Mouse (Mus musculus) liver, embryonic 14.5 days (tissue): Measurements from ENCODE around the gene Slc36a4. TPM values are rescaled to one million over a fixed set of nuclear protein-coding genes. Genes with fewer than 3 reads are reported as not detected.
A peak's percentile ranks its signal among the peaks of the same experiment; 100 is the strongest.

Experiments used
- ATAC-seq: fragments of 200-750 bp; cut with Nextera tagmentation; 2 replicates; pipeline ENCODE4 v1.8.0; 2017; ENCODE audit warnings: moderate number of reproducible peaks, mild to moderate bottlenecking, moderate library complexity; ENCODE audit not compliant: insufficient read depth
- DNase-seq, 3 experiments: peaks; one replicate each; pipeline ENCODE4 v3.0.0-alpha.2; 2012 to 2013; ENCODE audit warnings: low read depth in 3 of 3, low spot score in 3 of 3
- H3K27ac ChIP-seq: fragments of 300-500 bp; sonication (generic); 2 replicates; pipeline ENCODE4 v1.5.1; 2014; ENCODE audit warnings: moderate library complexity, mild to moderate bottlenecking, control low read depth, inconsistent platforms
- H3K27me3 ChIP-seq: fragments of 300-500 bp; sonication (generic); 2 replicates; pipeline ENCODE4 v1.6.1; 2014; ENCODE audit warnings: mild to moderate bottlenecking, low read length, moderate library complexity; ENCODE audit not compliant: control insufficient read depth, insufficient read depth
- H3K36me3 ChIP-seq: fragments of 300-500 bp; sonication (generic); replicated peaks from 2 replicates; pipeline ENCODE4 v1.6.1; 2014; ENCODE audit warnings: low read depth; ENCODE audit not compliant: control insufficient read depth, insufficient read depth
- H3K4me1 ChIP-seq, 2 experiments: fragments of 200-500 bp in 1 of 2; fragments of 300-500 bp in 1 of 2; sonication (generic) in 1 of 2; replicated peaks; 2 replicates each; pipeline ENCODE4 v1.6.1; 2012 to 2014; ENCODE audit warnings: antibody characterized with exemption in 1 of 2, inconsistent platforms in 1 of 2, low read length in 1 of 2; ENCODE audit not compliant: control insufficient read depth in 2 of 2, insufficient read depth in 2 of 2
- H3K4me2 ChIP-seq: fragments of 300-500 bp; sonication (generic); 2 replicates; pipeline ENCODE4 v1.6.1; 2014; ENCODE audit warnings: low read depth, mild to moderate bottlenecking, control low read depth, moderate library complexity
- H3K4me3 ChIP-seq, 2 experiments: fragments of 200-500 bp in 1 of 2; fragments of 300-500 bp in 1 of 2; sonication (generic) in 1 of 2; 2 replicates each; pipeline ENCODE4 v1.5.1; 2012 to 2014; ENCODE audit warnings: low read depth in 2 of 2, low read length in 2 of 2, mild to moderate bottlenecking in 2 of 2, control low read depth in 1 of 2, inconsistent platforms in 1 of 2, moderate library complexity in 1 of 2; ENCODE audit not compliant: insufficient read depth in 1 of 2
- H3K9ac ChIP-seq: fragments of 300-500 bp; sonication (generic); replicated peaks from 2 replicates; pipeline ENCODE4 v1.6.1; 2014; ENCODE audit warnings: mild to moderate bottlenecking, control low read depth, moderate library complexity
- H3K9me3 ChIP-seq: fragments of 300-500 bp; sonication (generic); 2 replicates; pipeline ENCODE4 v1.6.1; 2016; ENCODE audit warnings: low read length, mixed read lengths; ENCODE audit not compliant: control insufficient read depth
- CTCF ChIP-seq: IDR thresholded peaks from 2 replicates; pipeline ENCODE4 v1.5.1; 2016; ENCODE audit warnings: antibody characterized with exemption, low read depth, control low read depth
- EP300 ChIP-seq: IDR thresholded peaks from 2 replicates; pipeline ENCODE4 v1.6.1; 2016; ENCODE audit warnings: antibody characterized with exemption, low read depth
- WGBS: fragments of 180-500 bp; shearing (Covaris S2); extraction: QIAGEN DNeasy Blood & Tissue Kit; methylation state at CpG from one replicate; pipeline ENCODE4 v1.1.7; 2014; ENCODE audit not compliant: insufficient replicate concordance; 5-methylcytosine and 5-hydroxymethylcytosine counted together
- polyA plus RNA-seq, 2 experiments: library from polyadenylated mRNA; depleted of rRNA in 1 of 2; stranded (reverse) in 1 of 2; unstranded in 1 of 2; fragments of >200 nt; fragmentation: Nextera tagmentation in 1 of 2; extraction: Ambion mirVana in 1 of 2; gene quantifications; 2 replicates each; pipeline versions ENCODE4 v1.2.1 to v1.2.3; 2012 to 2014

Gene Slc36a4
- polyA plus RNA-seq, 2 experiments, result 0.66 to 1.8 TPM

DNA sequence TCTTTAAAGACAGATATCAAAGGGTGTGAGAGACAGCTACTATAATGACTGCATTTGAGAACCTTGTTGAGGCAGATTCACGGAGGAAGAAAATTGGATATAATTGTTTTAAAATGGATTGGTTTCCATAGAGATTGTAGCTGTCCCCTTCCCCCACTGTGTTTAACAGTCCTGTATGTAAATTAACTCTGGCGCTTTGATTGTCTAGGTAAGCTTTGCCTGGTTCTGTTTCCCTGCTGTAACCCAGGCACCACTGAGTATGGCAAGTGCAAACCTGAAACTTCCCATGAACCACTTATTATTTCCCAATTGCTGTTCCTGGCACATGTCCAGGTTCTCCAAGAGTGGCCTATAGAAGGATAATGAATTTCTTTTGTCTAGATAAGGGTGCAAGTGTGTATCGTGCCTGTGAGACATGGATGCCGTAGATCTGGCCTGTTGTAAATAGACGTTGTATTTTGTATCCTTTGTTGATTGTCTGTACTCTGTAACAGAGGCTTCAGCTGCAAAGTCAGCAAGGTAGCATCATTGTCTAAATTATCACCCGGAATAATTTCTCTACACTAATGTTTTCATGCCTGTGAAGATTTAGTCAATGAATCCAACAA is 11.8 kb downstream of the Slc36a4 start:
- Histone ChIP-seq H3K36me3 (no peaks in the 10 kb centered on the region), H3K4me1 (no peaks in the 10 kb centered on the region), H3K4me2 (no peak overlapping the region), H3K4me3 (no peak overlapping the region), H3K9ac (no peak overlapping the region), H3K9me3 (no peaks in the 10 kb centered on the region), H3K27me3 (no peaks in the 10 kb centered on the region), H3K27ac (no peak overlapping the region)
- TF ChIP-seq EP300 (no peak), CTCF (no peak)
- DNase-seq (no peak), ATAC-seq (no peak)
- 60% methylated on average over 6 of the region's 6 CpGs for WGBS

DNA sequence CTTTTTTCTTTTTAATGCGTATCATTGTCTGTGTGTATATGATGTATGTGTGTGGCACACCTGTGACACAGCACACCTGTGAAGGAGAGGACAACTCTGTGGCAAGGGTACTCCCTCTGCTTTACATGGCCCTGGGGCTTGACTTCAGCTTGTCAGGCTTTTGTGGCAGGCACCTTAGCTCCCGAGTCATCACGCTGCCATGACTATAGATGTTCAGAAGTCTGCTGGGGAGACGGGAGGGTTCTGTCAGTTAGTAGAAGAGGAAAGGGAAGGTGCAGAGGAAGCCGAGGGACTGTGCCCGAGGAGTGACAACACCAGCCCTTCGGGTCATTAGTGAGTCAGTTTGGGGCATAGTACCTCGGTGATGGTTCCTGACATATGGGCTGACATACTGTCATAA is 13.0 kb downstream of the Slc36a4 start:
- Histone ChIP-seq H3K4me2 (no peak overlapping the region), H3K4me3 (no peak overlapping the region), H3K27me3 (no peaks in the 10 kb centered on the region), H3K36me3 (no peaks in the 10 kb centered on the region), H3K9me3 (no peaks in the 10 kb centered on the region), H3K27ac (no peak overlapping the region), H3K4me1 (no peaks in the 10 kb centered on the region), H3K9ac (no peak overlapping the region)
- DNase-seq (no peak), ATAC-seq (no peak)
- WGBS, result 60% methylated on average over 8 of the region's 8 CpGs
- TF ChIP-seq CTCF (no peak), EP300 (no peak)

- TF ChIP-seq EP300, result no peak
- TF ChIP-seq CTCF, result no peak
- no peak for ATAC-seq
- Histone ChIP-seq H3K9ac (no peak overlapping the region), H3K9me3 (no peaks in the 10 kb centered on the region), H3K4me2 (no peak overlapping the region), H3K4me1 (no peaks in the 10 kb centered on the region), H3K27me3 (no peaks in the 10 kb centered on the region), H3K4me3 (no peak overlapping the region), H3K36me3 (no peaks in the 10 kb centered on the region), H3K27ac (no peak overlapping the region)
- WGBS, result 74% methylated on average over 8 of the region's 8 CpGs
- DNase-seq, result no peak
Observed at GRCm38 (mm10) chr9:15727168-15727567, 17.6 kb downstream of the Slc36a4 start.

DNA sequence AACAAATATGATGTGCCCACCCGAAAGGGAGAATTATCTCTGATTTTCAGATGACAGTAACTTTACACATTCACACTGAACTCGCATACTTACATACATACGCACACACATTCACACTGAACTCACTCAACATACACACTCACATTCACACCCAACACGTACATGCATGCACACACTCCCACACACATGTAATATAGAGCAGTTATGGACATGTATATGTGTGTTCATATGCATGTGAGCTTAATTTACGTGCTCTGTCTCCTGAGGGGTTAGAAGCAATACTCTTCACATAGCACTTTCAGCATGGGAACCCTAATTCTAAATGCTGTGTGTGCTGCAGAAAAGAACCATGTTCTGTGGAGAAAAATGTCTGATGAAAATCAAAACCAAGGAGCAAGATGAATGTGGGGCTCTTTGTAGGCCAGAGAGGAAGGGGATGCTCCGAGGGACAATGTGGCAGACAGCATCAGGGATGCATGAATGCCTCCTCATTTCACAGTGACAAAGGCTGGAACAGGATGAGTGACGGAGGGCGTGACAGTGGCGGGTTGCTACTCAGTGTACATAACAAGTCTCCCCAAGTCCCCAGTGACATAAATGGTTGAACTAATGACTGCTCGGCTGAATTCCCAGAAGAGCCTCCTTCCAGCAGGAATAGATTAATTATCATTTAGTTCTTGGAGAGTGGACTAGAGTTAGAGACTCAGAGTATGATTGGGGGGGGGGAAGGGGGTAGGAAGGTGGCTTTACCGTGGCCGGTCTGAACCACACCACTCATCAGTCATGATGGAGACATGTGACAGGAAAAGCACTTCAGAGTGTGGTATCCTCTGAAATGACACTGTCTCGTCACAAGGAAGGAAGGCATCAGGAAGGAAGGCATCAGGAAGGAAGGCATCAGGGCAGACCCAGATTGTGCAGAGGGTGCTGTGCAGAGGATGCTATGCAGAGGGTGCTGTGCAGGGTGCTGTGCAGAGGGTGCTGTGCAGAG is 22.5 kb downstream of the Slc36a4 start:
- Histone ChIP-seq H3K36me3 (no peaks in the 10 kb centered on the region), H3K9me3 (no peaks in the 10 kb centered on the region), H3K4me2 (no peak overlapping the region), H3K4me3 (no peak overlapping the region), H3K9ac (no peak overlapping the region), H3K4me1 (no peaks in the 10 kb centered on the region), H3K27me3 (no peaks in the 10 kb centered on the region), H3K27ac (no peak overlapping the region)
- no peak for DNase-seq
- 53% methylated on average over 13 of the region's 13 CpGs for WGBS
- TF ChIP-seq CTCF, result no peak
- TF ChIP-seq EP300, result no peak
- peak; percentile 18; the same call in 1 of the 2 replicates for ATAC-seq
